8 mouse cellular contexts compared by ENCODE assay signal in the genomic region with DNA sequence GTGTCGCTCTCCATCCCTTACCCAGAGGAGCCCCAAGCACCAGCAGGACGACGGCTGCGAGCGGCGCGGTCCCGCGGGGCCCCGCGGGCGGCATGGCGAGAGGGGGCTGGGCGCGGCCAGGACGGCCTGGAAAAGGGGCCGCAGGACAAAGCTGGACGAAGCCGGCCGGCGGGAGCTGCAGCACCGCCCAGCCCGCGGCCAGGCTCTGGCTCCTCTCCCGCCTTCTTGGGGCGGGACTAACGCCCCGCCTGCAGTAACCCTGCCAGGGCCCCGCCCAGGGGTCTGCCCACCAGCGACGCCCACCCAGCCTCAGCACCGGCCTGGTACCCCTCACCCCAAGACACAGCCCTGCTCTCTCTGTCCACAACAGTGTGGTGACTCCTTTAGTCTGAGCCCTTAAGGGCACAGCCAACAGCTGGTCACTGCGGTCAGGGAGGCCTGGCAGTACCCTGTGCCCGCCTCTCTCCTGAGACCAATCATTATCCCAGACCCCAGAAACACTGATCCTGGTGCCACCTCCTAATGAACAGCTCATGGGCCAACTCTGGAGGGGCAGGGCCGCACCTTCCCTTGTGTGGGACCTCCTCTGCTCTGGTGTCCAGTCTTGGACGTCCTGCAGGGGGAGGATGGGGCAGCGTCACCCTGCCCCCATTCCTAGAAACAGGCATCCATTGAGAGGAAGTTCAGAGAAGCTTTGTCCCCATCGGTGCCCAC. TPM values are rescaled to one million over a fixed set of nuclear protein-coding genes. Genes with fewer than 3 reads are reported as not detected.
A peak's percentile ranks its signal among the peaks of the same experiment; 100 is the strongest.
DNase-seq lines count a peak whose midpoint lies in the region; ATAC-seq lines count a peak whose summit lies in the region.

Gene Shisa4 (minus strand): TSS at position 370 of the 714 bp plus-strand sequence.

- peaks cover 22% of the 10 kb centered on the region for H3K4me1 ChIP-seq in hindbrain, embryonic 14.5 days (replicated peaks; ENCODE audit: control insufficient read depth, insufficient read depth, low read length)

- H3K4me3 ChIP-seq in hindbrain, embryonic 14.5 days (replicated peaks; ENCODE audit: low read length): peak within 1 kb of the TSS; percentile 68

- peak; percentile 89 for ATAC-seq in hindbrain, embryonic 14.5 days (ENCODE audit: low FRiP score)

- DNase-seq in adrenal gland, adult (ENCODE audit: inconsistent age in 2 of 2, low spot score in 1 of 2): peak; percentile 79 to 86
- DNase-seq in cerebellum, postnatal 14 days: peak; percentile 80 to 81
- DNase-seq in frontal cortex, postnatal 36 days (ENCODE audit: low spot score in 2 of 2): peak; percentile 76 to 85
- peak; percentile 67 for DNase-seq in hindbrain, embryonic 14.5 days (ENCODE audit: low spot score)
- peak; percentile 63 to 88 for DNase-seq in left cerebral cortex, adult 8-10 months (ENCODE audit: low spot score in 2 of 2)
- peak; percentile 62 for DNase-seq in lung, postnatal 36 days
- peak; percentile 86 for DNase-seq in right cerebral cortex, adult 18-20 months
- DNase-seq in thymus, postnatal 4 days: no peak

- no peaks in the 10 kb centered on the region for H3K36me3 ChIP-seq in hindbrain, embryonic 14.5 days (replicated peaks; ENCODE audit: control insufficient read depth, insufficient read depth)

- peak within 1 kb of the TSS; percentile 57 for H3K27ac ChIP-seq in hindbrain, embryonic 14.5 days

- 3% methylated on average over 33 of the region's 38 CpGs for WGBS in hindbrain, embryonic 14.5 days

- H3K9me3 ChIP-seq in hindbrain, embryonic 14.5 days (ENCODE audit: control insufficient read depth, low read length): no peaks in the 10 kb centered on the region

- H3K27me3 ChIP-seq in hindbrain, embryonic 14.5 days (ENCODE audit: control insufficient read depth, insufficient read depth, low read length): no peaks in the 10 kb centered on the region

- H3K4me2 ChIP-seq in hindbrain, embryonic 14.5 days (replicated peaks): peak within 1 kb of the TSS; percentile 84

- H3K9ac ChIP-seq in hindbrain, embryonic 14.5 days: peak within 1 kb of the TSS; percentile 85

RNA-seq across cellular contexts. Expression of gene Shisa4, which starts in this region (rescaled TPM):
- 65.6 and 79.8 TPM in 2 replicates for polyA plus RNA-seq in hindbrain, embryonic 14.5 days (2014; fragmentation: Nextera tagmentation; extraction: Ambion mirVana)
- total RNA-seq in left cerebral cortex, adult 8-10 months (2022): 100 to 1,000 TPM; 167 to 177 (median 171) TPM
